Mouse (Mus musculus) hindbrain, embryonic 11.5 days (tissue): ENCODE data around the gene Tmem199. TPM values are rescaled to one million over a fixed set of nuclear protein-coding genes. Genes with fewer than 3 reads are reported as not detected.

Source experiments
- ATAC-seq: fragments of 200-750 bp; cut with Nextera tagmentation; 2 replicates; pipeline ENCODE4 v1.8.0; 2017; ENCODE audit warnings: mild to moderate bottlenecking, moderate TSS enrichment, moderate library complexity; ENCODE audit not compliant: low FRiP score
- DNase-seq: peaks from one replicate; pipeline ENCODE4 v3.0.0-alpha.2; 2015; ENCODE audit warnings: low spot score
- H3K27ac ChIP-seq: fragments of 300-500 bp; sonication (generic); 2 replicates; pipeline ENCODE4 v1.5.1; 2014; ENCODE audit warnings: mild to moderate bottlenecking, low read depth, low read length
- H3K27me3 ChIP-seq: fragments of 300-500 bp; sonication (generic); 2 replicates; pipeline ENCODE4 v1.6.1; 2014; ENCODE audit warnings: mild to moderate bottlenecking, low read length, moderate library complexity, mixed read lengths; ENCODE audit not compliant: control insufficient read depth, insufficient read depth
- H3K36me3 ChIP-seq: fragments of 300-500 bp; sonication (generic); 2 replicates; pipeline ENCODE4 v1.6.1; 2014; ENCODE audit warnings: mild to moderate bottlenecking, low read length, moderate library complexity, mixed read lengths; ENCODE audit not compliant: control insufficient read depth, insufficient read depth
- H3K4me1 ChIP-seq: fragments of 300-500 bp; sonication (generic); replicated peaks from 2 replicates; pipeline ENCODE4 v1.6.1; 2014; ENCODE audit warnings: low read length, mixed read lengths; ENCODE audit not compliant: control insufficient read depth, insufficient read depth
- H3K4me2 ChIP-seq: fragments of 300-500 bp; sonication (generic); replicated peaks from 2 replicates; pipeline ENCODE4 v1.6.1; 2014; ENCODE audit warnings: mild to moderate bottlenecking, low read depth, low read length
- H3K4me3 ChIP-seq: fragments of 300-500 bp; sonication (generic); 2 replicates; pipeline ENCODE4 v1.5.1; 2014; ENCODE audit warnings: low read depth, low read length
- H3K9ac ChIP-seq: fragments of 300-500 bp; sonication (generic); 2 replicates; pipeline ENCODE4 v1.6.1; 2014; ENCODE audit warnings: low read depth, low read length
- H3K9me3 ChIP-seq: fragments of 300-500 bp; sonication (generic); 2 replicates; pipeline ENCODE4 v1.6.1; 2016; ENCODE audit warnings: low read length; ENCODE audit not compliant: control insufficient read depth
- WGBS: fragments of 180-500 bp; shearing (Covaris S2); extraction: QIAGEN DNeasy Blood & Tissue Kit; methylation state at CpG from one replicate; pipeline ENCODE4 v1.1.7; 2014; 5-methylcytosine and 5-hydroxymethylcytosine counted together
- polyA plus RNA-seq: library from polyadenylated mRNA; unstranded; fragments of >200 nt; fragmentation: Nextera tagmentation; extraction: Ambion mirVana; gene quantifications from 2 replicates; pipeline ENCODE4 v1.2.1, GENCODE M21; 2014

The Tmem199 gene
- polyA plus RNA-seq = 91.3 and 95.8 TPM in 2 replicates

- Histone ChIP-seq H3K4me2 (peak within 1 kb of the TSS; percentile 89), H3K9ac (peak within 1 kb of the TSS; percentile 95), H3K4me3 (peak within 1 kb of the TSS; percentile 94), H3K4me1 (no peaks in the 10 kb centered on the region), H3K9me3 (no peaks in the 10 kb centered on the region), H3K27me3 (no peaks in the 10 kb centered on the region), H3K36me3 (peaks cover 10% of the 10 kb centered on the region), H3K27ac (peak within 1 kb of the TSS; percentile 74)
- DNase-seq (peak; percentile 96), ATAC-seq (peak; percentile 95)
- WGBS = 1% methylated on average over 66 of the region's 67 CpGs
Observed at GRCm38 (mm10) chr11:78512025-78512957, at the start of gene Tmem199, which contains the start of gene Poldip2. Gene Tmem199, minus strand, starts transcription at chr11:78512172. Gene Poldip2, plus strand, starts transcription at chr11:78512193.

DNA sequence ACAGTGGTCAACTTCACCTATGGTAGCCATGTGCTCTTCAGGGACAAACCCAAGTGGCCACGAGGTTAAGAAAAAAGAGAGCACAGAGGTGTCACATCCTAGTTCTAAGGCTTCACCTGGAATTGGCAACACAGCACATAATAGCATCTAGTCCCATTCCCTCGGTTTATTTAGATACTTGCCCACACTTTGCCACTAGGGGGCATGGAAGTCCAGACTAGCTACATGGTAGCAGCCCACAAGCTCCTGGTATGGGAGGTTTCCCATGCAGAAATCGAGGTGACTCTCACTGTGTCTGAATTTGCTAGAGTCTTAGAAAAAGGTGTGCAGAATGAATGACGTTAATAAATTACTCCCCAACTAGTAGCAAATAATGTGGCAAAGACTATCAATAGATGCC lies 48.5 kb upstream of the Tmem199 start:
- H3K27me3 ChIP-seq = no peaks in the 10 kb centered on the region
- no peaks in the 10 kb centered on the region for H3K36me3 ChIP-seq
- no peak overlapping the region for H3K9ac ChIP-seq
- no peaks in the 10 kb centered on the region for H3K4me1 ChIP-seq
- H3K4me3 ChIP-seq = no peak overlapping the region
- no peak overlapping the region for H3K27ac ChIP-seq
- H3K9me3 ChIP-seq = no peaks in the 10 kb centered on the region
- H3K4me2 ChIP-seq = no peak overlapping the region
- no peak for ATAC-seq
- DNase-seq = peak; percentile 80
- 29% methylated on average over 4 of the region's 4 CpGs for WGBS

GRCm38 (mm10) chr11:78557241-78557640 lies 45.3 kb upstream of the Tmem199 start:
- no peak overlapping the region for H3K4me3 ChIP-seq
- WGBS = 59% methylated on average over 8 of the region's 8 CpGs
- ATAC-seq (no peak), DNase-seq (no peak)
- no peaks in the 10 kb centered on the region for H3K36me3 ChIP-seq
- no peak overlapping the region for H3K9ac ChIP-seq
- no peaks in the 10 kb centered on the region for H3K9me3 ChIP-seq
- H3K27ac ChIP-seq = no peak overlapping the region
- no peaks in the 10 kb centered on the region for H3K4me1 ChIP-seq
- H3K4me2 ChIP-seq = no peak overlapping the region
- no peaks in the 10 kb centered on the region for H3K27me3 ChIP-seq

GRCm38 (mm10) chr11:78556070-78556469 lies 44.1 kb upstream of the Tmem199 start:
- H3K4me3 ChIP-seq = no peak overlapping the region
- H3K36me3 ChIP-seq = no peaks in the 10 kb centered on the region
- H3K27me3 ChIP-seq = no peaks in the 10 kb centered on the region
- H3K9me3 ChIP-seq = no peaks in the 10 kb centered on the region
- H3K4me2 ChIP-seq = no peak overlapping the region
- no peaks in the 10 kb centered on the region for H3K4me1 ChIP-seq
- DNase-seq (no peak), ATAC-seq (no peak)
- no peak overlapping the region for H3K27ac ChIP-seq
- 74% methylated on average over 4 of the region's 4 CpGs for WGBS
- no peak overlapping the region for H3K9ac ChIP-seq

DNA sequence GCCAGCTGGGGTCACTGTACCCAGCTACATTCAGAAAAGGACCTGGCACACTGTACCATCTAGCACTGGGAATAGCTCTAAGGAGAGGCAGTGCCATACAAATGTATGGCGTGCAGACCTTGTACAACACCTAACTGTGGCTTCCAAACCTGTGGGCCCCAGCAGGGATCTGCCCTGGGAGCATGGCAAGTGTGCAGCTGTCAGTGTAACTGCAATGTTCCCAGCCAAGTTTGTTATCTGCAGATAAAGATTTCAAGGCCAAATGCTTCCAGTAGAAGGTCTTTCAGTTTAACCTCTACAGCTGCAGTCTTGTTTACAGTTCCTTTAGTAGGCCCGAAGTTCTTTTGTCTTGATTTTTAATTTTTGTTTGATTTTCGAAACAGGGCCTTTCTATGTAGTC lies 43.7 kb upstream of the Tmem199 start:
- ATAC-seq (no peak), DNase-seq (no peak)
- Histone ChIP-seq H3K27me3 (no peaks in the 10 kb centered on the region), H3K4me3 (no peak overlapping the region), H3K4me1 (no peaks in the 10 kb centered on the region), H3K4me2 (no peak overlapping the region), H3K27ac (no peak overlapping the region), H3K36me3 (no peaks in the 10 kb centered on the region), H3K9ac (no peak overlapping the region), H3K9me3 (no peaks in the 10 kb centered on the region)
- 81% methylated on average over 3 of the region's 3 CpGs for WGBS

DNA sequence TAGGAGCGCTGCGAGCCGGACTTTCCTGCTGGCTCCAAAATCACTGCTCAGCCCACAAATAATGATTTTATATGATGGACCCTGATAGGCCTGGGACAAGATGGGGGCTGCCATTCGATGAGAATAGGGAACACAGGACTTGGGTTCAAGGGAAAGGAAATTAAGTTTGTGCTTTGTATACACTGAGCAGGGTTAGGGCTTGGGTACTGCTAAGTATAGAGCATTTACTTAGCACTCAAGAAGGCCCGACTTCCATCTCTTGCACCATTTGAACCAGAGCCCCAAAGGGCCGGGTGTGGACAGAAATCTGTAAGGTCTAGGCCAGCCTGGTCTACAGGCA lies 39.1 kb upstream of the Tmem199 start:
- H3K36me3 ChIP-seq = no peaks in the 10 kb centered on the region
- DNase-seq (no peak), ATAC-seq (peak; percentile 58)
- H3K4me2 ChIP-seq = peak overlapping the region; percentile 82
- no peaks in the 10 kb centered on the region; the same call in 1 of the 2 replicates for H3K4me1 ChIP-seq
- H3K9me3 ChIP-seq = no peaks in the 10 kb centered on the region
- peak overlapping the region; percentile 51; the same call in 1 of the 2 replicates for H3K27ac ChIP-seq
- peak overlapping the region; percentile 60 for H3K9ac ChIP-seq
- H3K4me3 ChIP-seq = peak overlapping the region; percentile 66
- WGBS = 35% methylated on average over 6 of the region's 6 CpGs
- no peaks in the 10 kb centered on the region for H3K27me3 ChIP-seq

- Histone ChIP-seq H3K27me3 (no peaks in the 10 kb centered on the region), H3K9me3 (no peaks in the 10 kb centered on the region), H3K9ac (peak within 1 kb of the TSS; percentile 68), H3K27ac (peak within 1 kb of the TSS; percentile 60), H3K36me3 (no peaks in the 10 kb centered on the region), H3K4me1 (no peaks in the 10 kb centered on the region; the same call in 1 of the 2 replicates), H3K4me3 (peak within 1 kb of the TSS; percentile 66), H3K4me2 (peak within 1 kb of the TSS; percentile 82)
- ATAC-seq (peak; percentile 100), DNase-seq (peak; percentile 95)
- under 1% methylated on average over 60 of the region's 60 CpGs for WGBS
Observed at GRCm38 (mm10) chr11:78550168-78551058, 38.4 kb upstream of the Tmem199 start, which contains the start of gene Tmem97. Gene Tmem97, minus strand, starts transcription at chr11:78550777.

GRCm38 (mm10) chr11:78549491-78549987 lies 37.6 kb upstream of the Tmem199 start:
- Histone ChIP-seq H3K4me1 (no peaks in the 10 kb centered on the region; the same call in 1 of the 2 replicates), H3K9me3 (no peaks in the 10 kb centered on the region), H3K36me3 (no peaks in the 10 kb centered on the region), H3K4me2 (peak overlapping the region; percentile 82), H3K27ac (no peak overlapping the region), H3K9ac (peak overlapping the region; percentile 68), H3K4me3 (peak overlapping the region; percentile 66), H3K27me3 (no peaks in the 10 kb centered on the region)
- DNase-seq = no peak
- no peak for ATAC-seq
- 14% methylated on average over 5 of the region's 5 CpGs for WGBS
